Mouse (Mus musculus) splenic B cell, adult 2 months (primary cell): ENCODE measurements around the gene Tsks.

Experiments used
- DNase-seq: peaks from one replicate; pipeline ENCODE4 v3.0.0-alpha.2; 2011; ENCODE audit warnings: low read depth, low spot score
- H3K27me3 ChIP-seq: 2 replicates; pipeline ENCODE4 v1.6.1; 2012; ENCODE audit warnings: mild to moderate bottlenecking, low read length, moderate library complexity, mixed read lengths; ENCODE audit not compliant: control insufficient read depth, poor library complexity, insufficient read depth, severe bottlenecking
- H3K36me3 ChIP-seq: 2 replicates; pipeline ENCODE4 v1.6.1; 2012; ENCODE audit warnings: mild to moderate bottlenecking, low read length, moderate library complexity, mixed read lengths; ENCODE audit not compliant: control insufficient read depth, poor library complexity, insufficient read depth, severe bottlenecking

Tsks gene

GRCm38 (mm10) chr7:44978300-44978699, 35.3 kb downstream of the Tsks start:
- no peak for DNase-seq
- peaks cover 21% of the 10 kb centered on the region for H3K36me3 ChIP-seq

DNA sequence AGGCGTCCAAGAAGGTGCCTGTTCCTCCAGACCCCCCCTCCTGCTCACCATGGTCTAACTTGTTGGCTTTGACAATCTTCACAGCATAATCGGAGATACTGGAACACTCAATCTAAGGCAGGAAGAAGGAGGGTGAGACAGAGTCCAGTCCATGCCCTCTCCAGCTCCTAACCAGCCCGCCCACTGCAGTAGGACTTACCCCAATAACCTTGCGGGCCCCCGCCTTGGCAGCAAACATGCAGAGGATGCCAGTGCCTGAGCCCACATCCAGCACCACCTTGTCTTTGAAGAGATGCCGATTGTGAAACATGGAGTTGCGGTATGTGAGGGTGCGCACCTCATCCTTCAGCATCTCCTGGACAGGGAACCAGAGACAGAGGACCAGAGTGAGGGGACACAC, 38.5 kb downstream of the Tsks start:
- DNase-seq: no peak
- H3K36me3 ChIP-seq: peaks cover 21% of the 10 kb centered on the region
- H3K27me3 ChIP-seq: no peaks in the 10 kb centered on the region

More at GRCm38 (mm10) chr7:44978300-44978699, 35.3 kb downstream of the Tsks start:
- no peaks in the 10 kb centered on the region for H3K27me3 ChIP-seq

DNA sequence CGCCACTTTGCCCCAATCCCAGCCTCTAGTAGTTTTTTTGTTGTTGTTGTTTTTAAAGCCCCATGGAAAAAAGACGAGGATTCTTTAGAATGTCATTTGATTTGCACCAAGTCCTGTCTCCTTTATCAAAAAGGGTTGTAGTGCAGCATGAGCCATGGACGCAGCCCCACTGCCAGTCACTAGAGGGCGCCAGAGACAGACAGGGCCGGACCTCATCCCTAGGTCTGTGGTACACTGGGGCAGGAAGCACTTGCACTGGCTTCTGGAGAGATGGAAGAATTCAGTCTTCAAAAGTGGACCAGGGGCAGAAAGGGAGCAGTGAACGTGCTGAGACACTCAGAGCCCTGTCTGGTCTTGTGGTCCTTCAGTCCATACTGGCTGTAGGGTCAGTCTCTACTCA, 40.1 kb downstream of the Tsks start:
- Histone ChIP-seq H3K36me3 (peaks cover 14% of the 10 kb centered on the region), H3K27me3 (no peaks in the 10 kb centered on the region)
- DNase-seq: peak; percentile 87

GRCm38 (mm10) chr7:44983944-44984832, 41.2 kb downstream of the Tsks start:
- no peak for DNase-seq
- Histone ChIP-seq H3K27me3 (no peaks in the 10 kb centered on the region), H3K36me3 (peaks cover 9% of the 10 kb centered on the region)

DNA sequence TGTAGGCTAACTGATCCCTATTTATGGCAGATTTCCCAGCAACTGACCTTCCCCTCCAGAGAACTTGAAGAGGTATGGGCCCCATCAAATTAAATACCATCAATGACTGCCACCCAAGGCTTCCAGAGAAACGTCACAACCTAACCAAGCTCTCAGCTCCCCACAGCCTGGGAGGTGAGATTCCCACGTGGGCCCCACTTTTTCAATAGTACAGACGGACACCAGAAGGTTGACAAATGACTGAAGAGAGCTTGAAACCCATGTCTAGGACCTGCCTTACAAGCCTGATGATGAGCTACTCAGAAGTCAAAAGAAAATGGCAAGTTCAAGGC, 41.8 kb downstream of the Tsks start:
- Histone ChIP-seq H3K36me3 (peaks cover 5% of the 10 kb centered on the region), H3K27me3 (no peaks in the 10 kb centered on the region)
- DNase-seq: no peak

DNA sequence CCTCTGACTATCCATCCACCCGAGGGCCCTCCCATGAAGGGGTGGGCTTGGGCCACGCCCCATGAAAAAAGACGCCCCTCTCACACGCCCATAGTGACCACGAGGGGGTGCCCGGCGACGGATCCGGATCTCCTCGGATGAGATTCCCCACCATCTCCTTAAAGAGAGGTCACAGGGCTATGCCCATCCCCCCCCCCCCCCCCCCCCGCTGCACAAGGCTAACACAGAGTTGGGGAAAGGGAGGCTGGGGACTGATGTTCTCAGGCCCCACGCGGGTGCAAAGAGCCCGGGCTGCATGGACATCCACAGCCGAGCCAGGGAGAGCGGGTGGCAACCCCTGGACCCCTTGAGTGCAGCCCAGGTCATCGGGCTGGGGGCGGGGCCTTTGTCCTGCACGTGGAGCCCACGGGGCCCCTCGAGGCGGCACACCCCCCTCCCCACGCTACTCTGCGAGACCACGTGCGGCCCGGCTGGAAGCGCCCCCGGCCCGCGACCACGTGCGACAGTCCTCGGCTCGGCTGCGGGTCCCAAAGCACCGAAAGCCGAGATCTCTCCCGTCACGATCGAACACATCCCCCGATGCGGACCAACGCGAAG, 42.7 kb downstream of the Tsks start:
- Histone ChIP-seq H3K36me3 (peaks cover 5% of the 10 kb centered on the region), H3K27me3 (no peaks in the 10 kb centered on the region)
- peak; percentile 68 for DNase-seq

- Histone ChIP-seq H3K36me3 (peaks cover under 1% of the 10 kb centered on the region), H3K27me3 (no peaks in the 10 kb centered on the region)
- peak; percentile 99 for DNase-seq
These were observed 43.3 kb downstream of the Tsks start, which contains the start of gene Prmt1 for GRCm38 (mm10) chr7:44986192-44986878. TSS of gene Prmt1 (minus strand) at chr7:44986568.

DNA sequence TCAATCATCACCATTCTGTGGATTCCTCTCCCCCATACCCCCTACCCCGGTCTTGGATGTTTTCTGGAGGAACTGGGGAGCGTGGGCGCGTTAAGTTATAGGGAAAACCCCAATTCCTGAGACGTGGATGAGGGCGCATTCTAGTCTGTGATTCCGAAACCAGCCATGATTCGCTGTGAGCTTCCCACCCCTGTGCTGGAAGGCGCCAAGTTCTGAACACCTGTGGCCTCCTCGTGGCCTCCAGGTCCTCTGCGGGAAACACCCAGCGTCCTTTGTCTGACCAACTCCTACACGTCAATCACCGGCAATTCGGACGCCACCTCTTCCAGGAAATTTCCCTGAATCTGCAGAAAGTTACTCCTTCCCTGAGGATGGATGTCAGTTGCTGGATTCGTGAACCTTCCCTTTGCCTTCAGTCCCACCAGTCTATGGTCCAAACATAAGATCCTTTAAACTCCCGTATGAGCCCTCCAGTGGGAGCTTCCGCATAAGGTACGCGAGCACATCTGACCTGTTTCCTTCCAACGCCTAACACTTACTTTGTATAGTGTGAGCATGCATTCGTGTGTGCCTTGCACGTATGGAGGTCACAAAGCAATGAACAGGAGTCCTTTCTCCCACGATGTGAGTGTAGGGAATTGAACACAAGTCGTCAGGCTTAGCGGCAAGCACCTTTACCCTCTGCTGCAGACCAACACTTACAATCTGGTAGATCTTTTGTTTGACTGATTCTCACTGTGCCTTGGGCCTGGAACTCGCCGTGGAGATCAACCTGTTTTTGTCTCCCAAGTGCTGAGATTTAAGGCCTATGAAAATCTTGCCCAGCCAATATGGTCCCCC, 44.1 kb downstream of the Tsks start:
- DNase-seq: peak; percentile 32
- H3K27me3 ChIP-seq: no peaks in the 10 kb centered on the region

GRCm38 (mm10) chr7:44996672-44997071, 53.7 kb downstream of the Tsks start:
- Histone ChIP-seq H3K36me3 (peaks cover 10% of the 10 kb centered on the region), H3K27me3 (no peaks in the 10 kb centered on the region)
- DNase-seq: no peak

More for the DNA sequence above, 44.1 kb downstream of the Tsks start:
- H3K36me3 ChIP-seq: peaks cover 3% of the 10 kb centered on the region

DNA sequence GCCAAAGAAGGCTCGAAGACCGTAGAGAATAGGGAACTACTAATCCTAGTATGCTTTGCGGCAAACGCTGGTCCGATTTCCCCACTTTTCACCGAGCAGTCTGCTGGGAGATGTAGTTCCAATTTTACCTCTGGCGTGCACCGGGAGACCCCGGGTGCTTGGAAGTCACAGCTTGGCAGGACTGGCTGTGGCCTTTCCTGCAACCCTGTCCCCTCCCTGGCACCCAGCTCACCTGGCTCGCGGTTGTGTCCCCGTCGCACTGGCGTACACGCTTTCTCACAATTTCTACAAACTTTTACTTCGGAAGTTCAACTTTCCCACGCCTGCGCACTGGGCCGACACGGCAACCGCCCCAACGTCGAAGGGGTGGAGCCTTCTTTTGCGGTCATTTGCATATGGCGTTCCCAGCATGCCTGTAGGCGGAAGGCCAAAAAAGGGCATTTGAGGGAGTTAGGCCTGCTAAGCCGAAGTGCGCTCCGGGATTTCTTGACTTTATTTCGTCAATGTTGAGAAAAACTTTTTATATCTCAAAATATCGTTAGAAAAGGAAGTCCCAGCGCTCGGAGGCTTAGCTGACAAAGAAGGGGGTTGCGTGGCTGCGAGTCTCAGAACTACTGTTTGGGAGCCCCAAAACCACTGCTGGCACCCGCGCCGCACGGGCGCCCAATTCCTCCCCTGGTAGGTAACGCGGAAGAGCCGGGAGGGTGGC, 54.4 kb downstream of the Tsks start, which contains the start of gene Irf3:
Irf3 (plus strand) TSS at position 418 of the 709 bp plus-strand sequence.
- H3K27me3 ChIP-seq: no peaks in the 10 kb centered on the region
- DNase-seq: peak; percentile 98
- H3K36me3 ChIP-seq: peaks cover 12% of the 10 kb centered on the region

DNA sequence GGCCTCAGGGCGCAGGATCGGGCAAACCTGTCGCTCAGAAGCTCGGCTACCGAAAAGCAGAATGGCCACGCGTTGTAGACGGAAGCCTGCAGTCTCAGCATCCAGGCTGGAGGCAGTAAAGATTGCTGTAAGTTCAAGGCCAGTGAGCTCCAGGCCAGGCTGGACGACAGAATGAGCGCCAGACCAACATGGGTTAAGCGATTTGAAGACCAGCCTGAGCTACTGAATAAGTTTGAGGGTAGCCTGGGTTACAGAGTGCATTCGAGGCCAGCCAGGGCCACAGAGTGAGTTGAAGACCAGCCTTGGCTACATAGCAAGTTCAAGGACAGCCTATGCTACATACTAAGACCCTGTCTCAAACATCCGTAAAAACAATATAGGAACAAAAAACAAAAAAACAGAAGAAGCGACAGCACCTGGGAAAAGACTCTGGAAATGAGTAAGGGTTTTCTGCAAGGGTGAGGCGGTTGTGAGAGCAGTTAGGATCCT, 55.0 kb downstream of the Tsks start:
- Histone ChIP-seq H3K27me3 (no peaks in the 10 kb centered on the region), H3K36me3 (peaks cover 12% of the 10 kb centered on the region)
- DNase-seq: no peak

DNA sequence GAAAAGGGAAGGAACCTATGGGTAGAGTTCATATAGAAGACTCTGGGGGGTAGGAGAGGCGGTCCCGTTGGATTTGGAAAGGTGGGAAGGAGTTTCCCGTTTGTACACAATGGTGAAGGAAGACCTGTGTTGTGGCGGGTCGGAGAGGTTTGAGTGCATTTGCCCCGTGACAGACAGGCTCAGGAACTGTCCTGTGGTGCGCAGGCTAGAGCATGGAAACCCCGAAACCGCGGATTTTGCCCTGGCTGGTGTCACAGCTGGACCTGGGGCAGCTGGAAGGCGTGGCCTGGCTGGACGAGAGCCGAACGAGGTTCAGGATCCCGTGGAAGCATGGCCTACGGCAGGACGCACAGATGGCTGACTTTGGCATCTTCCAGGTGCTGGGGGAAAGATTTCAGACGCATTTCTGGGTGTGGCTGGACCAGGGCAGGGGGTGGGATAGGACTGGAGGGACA, 55.5 kb downstream of the Tsks start, which contains the start of gene Bcl2l12:
Bcl2l12 (minus strand) TSS at position 212 of the 455 bp plus-strand sequence.
- no peak for DNase-seq
- no peaks in the 10 kb centered on the region for H3K27me3 ChIP-seq
- peaks cover 12% of the 10 kb centered on the region for H3K36me3 ChIP-seq

- no peak for DNase-seq
- H3K36me3 ChIP-seq: peaks cover 13% of the 10 kb centered on the region
- no peaks in the 10 kb centered on the region for H3K27me3 ChIP-seq
These were observed 56.7 kb downstream of the Tsks start for GRCm38 (mm10) chr7:44999753-45000152.
